Mouse (Mus musculus) cerebellum, adult 2 months (tissue): ENCODE data around the gene Prlh.

Experiments
- CTCF ChIP-seq: fragments of 200-500 bp; IDR thresholded peaks from 2 replicates; pipeline ENCODE4 v1.5.1; 2011; ENCODE audit warnings: low read depth, mild to moderate bottlenecking, control low read depth, low read length, moderate library complexity, borderline replicate concordance; ENCODE audit not compliant: insufficient read depth
- POLR2A ChIP-seq: fragments of 200-500 bp; IDR thresholded peaks from 2 replicates; pipeline ENCODE4 v1.6.1; 2011; ENCODE audit warnings: low read length, control low read depth, borderline replicate concordance; ENCODE audit not compliant: insufficient read depth

DNA sequence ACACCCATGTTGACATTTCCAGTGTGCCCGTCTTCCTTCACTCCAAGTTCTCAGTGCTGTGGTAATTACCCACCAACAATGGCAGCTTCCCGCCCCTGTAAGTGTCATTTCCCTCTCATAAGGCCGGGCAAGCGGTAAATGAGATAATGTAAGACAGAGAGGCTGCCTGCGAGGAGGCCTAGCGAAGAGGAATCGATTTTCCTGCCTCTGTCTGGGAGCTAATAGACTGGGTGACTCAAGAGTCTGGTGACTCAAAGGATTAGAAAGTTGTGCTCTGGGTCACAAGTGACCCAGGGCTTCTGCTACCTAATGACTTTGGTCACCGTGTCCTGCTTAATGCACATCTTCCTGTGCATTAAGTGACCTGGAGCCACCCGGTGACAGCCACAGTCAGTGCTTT, 15.9 kb upstream of the Prlh start:
- no peak for TF ChIP-seq POLR2A
- TF ChIP-seq CTCF: no peak
